Mouse (Mus musculus) liver, embryonic 16.5 days (tissue): ENCODE measurements around the gene Rnf135. TPM values are rescaled to one million over a fixed set of nuclear protein-coding genes. Genes with fewer than 3 reads are reported as not detected.
"Not testable (repeated sequence)": the region's sequence is repeated elsewhere in the genome, so short reads cannot be mapped to it uniquely, and the experiment has no call there.

Experiments used
- ATAC-seq: fragments of 200-750 bp; cut with Nextera tagmentation; 2 replicates; pipeline ENCODE4 v1.8.0; 2017; ENCODE audit warnings: low read depth, mild to moderate bottlenecking, moderate number of reproducible peaks, moderate library complexity
- H3K27ac ChIP-seq: fragments of 300-500 bp; sonication (generic); 2 replicates; pipeline ENCODE4 v1.5.1; 2014; ENCODE audit warnings: mild to moderate bottlenecking, low read length
- H3K27me3 ChIP-seq: fragments of 300-500 bp; sonication (generic); 2 replicates; pipeline ENCODE4 v1.6.1; 2014; ENCODE audit warnings: low read depth, low read length, mixed read lengths; ENCODE audit not compliant: control insufficient read depth, insufficient read depth
- H3K36me3 ChIP-seq: fragments of 300-500 bp; sonication (generic); 2 replicates; pipeline ENCODE4 v1.6.1; 2014; ENCODE audit warnings: mild to moderate bottlenecking; ENCODE audit not compliant: control insufficient read depth, insufficient read depth
- H3K4me1 ChIP-seq: fragments of 300-500 bp; sonication (generic); 2 replicates; pipeline ENCODE4 v1.6.1; 2014; ENCODE audit warnings: low read depth, low read length, mixed read lengths; ENCODE audit not compliant: control insufficient read depth
- H3K4me2 ChIP-seq: fragments of 300-500 bp; sonication (generic); 2 replicates; pipeline ENCODE4 v1.6.1; 2014; ENCODE audit warnings: low read depth, low read length, mixed read lengths
- H3K4me3 ChIP-seq: fragments of 300-500 bp; sonication (generic); 2 replicates; pipeline ENCODE4 v1.5.1; 2014; ENCODE audit warnings: low read depth, mild to moderate bottlenecking, low read length
- H3K9ac ChIP-seq: fragments of 300-500 bp; sonication (generic); 2 replicates; pipeline ENCODE4 v1.6.1; 2014; ENCODE audit warnings: low read depth, low read length
- H3K9me3 ChIP-seq: fragments of 300-500 bp; sonication (generic); replicated peaks from 2 replicates; pipeline ENCODE4 v1.6.1; 2016; ENCODE audit warnings: low read length; ENCODE audit not compliant: control insufficient read depth
- WGBS: fragments of 180-500 bp; shearing (Covaris S2); extraction: QIAGEN DNeasy Blood & Tissue Kit; methylation state at CpG from one replicate; pipeline ENCODE4 v1.1.7; 2014; ENCODE audit not compliant: insufficient replicate concordance; 5-methylcytosine and 5-hydroxymethylcytosine counted together
- polyA plus RNA-seq: library from polyadenylated mRNA; unstranded; fragments of >200 nt; fragmentation: Nextera tagmentation; extraction: Ambion mirVana; gene quantifications from 2 replicates; pipeline ENCODE4 v1.2.1, GENCODE M21; 2015

Gene Rnf135
- polyA plus RNA-seq, 1 experiment from 2014 or later = 5.4 TPM

DNA sequence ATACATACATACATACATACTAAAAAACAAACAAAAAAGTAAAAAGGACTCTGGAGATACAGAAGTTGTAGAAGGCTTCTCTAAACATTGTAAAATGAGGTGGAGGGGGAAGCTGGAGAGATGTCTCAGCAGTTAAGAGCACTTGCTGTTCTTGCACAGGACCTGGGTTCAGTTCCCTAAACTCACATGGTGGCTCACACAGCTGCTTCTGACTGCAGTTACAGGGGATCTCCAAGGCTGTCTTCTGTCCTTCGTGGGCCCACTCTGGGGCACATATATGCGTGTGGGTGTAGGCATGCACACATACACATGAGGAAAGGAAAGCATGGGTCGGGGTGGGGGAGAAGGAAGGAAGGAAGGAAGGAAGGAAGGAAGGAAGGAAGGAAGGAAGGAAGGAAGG, 14.0 kb upstream of the Rnf135 start:
- Histone ChIP-seq H3K27me3 (no peaks in the 10 kb centered on the region), H3K4me1 (peaks cover 4% of the 10 kb centered on the region; the same call in 1 of the 2 replicates), H3K9me3 (no peaks in the 10 kb centered on the region), H3K4me3 (no peak overlapping the region), H3K27ac (no peak overlapping the region), H3K4me2 (no peak overlapping the region), H3K9ac (no peak overlapping the region), H3K36me3 (no peaks in the 10 kb centered on the region; the same call in 1 of the 2 replicates)
- ATAC-seq = no peak
- WGBS = 56% methylated on average over 3 of the region's 3 CpGs

GRCm38 (mm10) chr11:80170351-80170750, 13.3 kb upstream of the Rnf135 start:
- no peaks in the 10 kb centered on the region for H3K9me3 ChIP-seq
- H3K4me1 ChIP-seq = peaks cover 4% of the 10 kb centered on the region; the same call in 1 of the 2 replicates
- no peak overlapping the region for H3K27ac ChIP-seq
- no peak overlapping the region for H3K9ac ChIP-seq
- H3K4me3 ChIP-seq = no peak overlapping the region
- no peak overlapping the region for H3K4me2 ChIP-seq
- ATAC-seq = no peak
- H3K27me3 ChIP-seq = no peaks in the 10 kb centered on the region
- WGBS = 43% methylated on average over 5 of the region's 5 CpGs
- H3K36me3 ChIP-seq = no peaks in the 10 kb centered on the region; the same call in 1 of the 2 replicates

GRCm38 (mm10) chr11:80171884-80172283, 11.8 kb upstream of the Rnf135 start:
- Histone ChIP-seq H3K9ac (no peak overlapping the region), H3K4me1 (peaks cover 4% of the 10 kb centered on the region; the same call in 1 of the 2 replicates), H3K4me2 (no peak overlapping the region), H3K27me3 (no peaks in the 10 kb centered on the region), H3K36me3 (no peaks in the 10 kb centered on the region), H3K4me3 (no peak overlapping the region), H3K9me3 (no peaks in the 10 kb centered on the region), H3K27ac (peak overlapping the region; percentile 46; the same call in 1 of the 2 replicates)
- ATAC-seq = peak; percentile 75
- WGBS = 56% methylated on average over 4 of the region's 4 CpGs

DNA sequence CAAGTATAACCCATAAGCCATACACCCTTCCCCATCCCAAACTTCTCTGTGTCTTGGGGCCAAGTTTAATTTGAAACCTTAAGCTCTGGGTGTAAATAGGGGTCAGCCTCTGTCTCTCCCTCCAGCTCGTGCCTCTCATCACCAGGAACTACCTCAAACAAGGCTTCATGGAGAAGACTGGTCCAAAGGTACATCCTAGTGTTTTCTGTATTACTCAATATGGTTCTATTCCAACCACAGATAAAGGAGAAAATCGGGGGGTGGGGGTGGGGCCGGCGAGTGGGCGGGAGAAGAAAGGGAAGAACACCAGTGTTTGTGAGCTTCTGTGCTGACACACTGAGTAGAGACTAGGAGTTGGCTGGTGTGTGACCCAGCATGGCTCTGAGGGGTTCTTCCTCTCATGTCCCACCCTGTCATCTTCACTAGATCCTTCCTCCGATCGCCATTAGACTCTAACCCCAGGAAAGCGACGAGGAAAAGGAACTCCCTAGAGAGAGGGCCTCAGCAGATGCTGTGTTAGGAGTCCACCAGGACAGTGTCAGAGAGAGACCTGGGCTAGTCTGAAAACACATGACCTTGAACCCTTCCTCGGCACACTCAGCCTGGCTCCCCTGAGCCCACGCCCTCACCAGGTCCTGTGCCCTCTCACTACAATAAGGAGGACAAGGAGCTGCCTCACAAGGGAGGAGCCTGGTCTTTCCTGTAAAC, 9.5 kb upstream of the Rnf135 start:
- H3K36me3 ChIP-seq = no peaks in the 10 kb centered on the region
- H3K27ac ChIP-seq = peak overlapping the region; percentile 45; the same call in 1 of the 2 replicates
- 49% methylated on average over 11 of the region's 11 CpGs for whole genome bisulfite sequencing
- H3K9ac ChIP-seq = no peak overlapping the region
- H3K27me3 ChIP-seq = no peaks in the 10 kb centered on the region
- no peaks in the 10 kb centered on the region; the same call in 1 of the 2 replicates for H3K4me1 ChIP-seq
- no peaks in the 10 kb centered on the region for H3K9me3 ChIP-seq
- ATAC-seq = no peak; the same call in 1 of the 2 replicates
- H3K4me2 ChIP-seq = no peak overlapping the region
- no peak overlapping the region for H3K4me3 ChIP-seq

- ATAC-seq = no peak
- Histone ChIP-seq H3K27ac (no peak overlapping the region), H3K27me3 (no peaks in the 10 kb centered on the region), H3K4me2 (no peak overlapping the region), H3K9ac (no peak overlapping the region), H3K36me3 (no peaks in the 10 kb centered on the region), H3K9me3 (no peaks in the 10 kb centered on the region), H3K4me3 (no peak overlapping the region), H3K4me1 (no peaks in the 10 kb centered on the region; the same call in 1 of the 2 replicates)
- WGBS = 55% methylated on average over 11 of the region's 11 CpGs
Observed at GRCm38 (mm10) chr11:80176911-80177895, 6.4 kb upstream of the Rnf135 start.

DNA sequence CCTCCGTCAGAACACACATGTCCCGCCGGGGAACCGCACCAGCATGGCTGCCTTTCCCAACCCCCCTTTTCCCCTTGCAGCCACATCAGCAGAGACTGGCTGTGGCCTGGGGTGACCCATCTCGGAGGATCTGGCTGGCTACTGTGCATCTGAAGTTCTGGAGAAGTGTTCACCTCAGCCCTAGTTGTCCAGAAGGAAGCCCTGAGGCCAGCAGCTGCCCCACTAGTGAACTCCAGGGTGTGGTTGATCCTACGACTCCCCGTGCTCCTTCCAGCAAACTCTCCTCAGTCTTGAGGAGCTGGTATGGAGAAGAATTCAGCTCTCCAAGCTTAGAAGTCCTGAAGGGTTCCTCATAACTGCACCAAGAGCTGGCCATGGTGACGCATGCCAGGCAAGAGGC, 5.3 kb upstream of the Rnf135 start:
- no peak for ATAC-seq
- Histone ChIP-seq H3K4me3 (no peak overlapping the region), H3K36me3 (no peaks in the 10 kb centered on the region), H3K9me3 (no peaks in the 10 kb centered on the region), H3K4me2 (no peak overlapping the region), H3K27ac (no peak overlapping the region), H3K4me1 (no peaks in the 10 kb centered on the region; the same call in 1 of the 2 replicates), H3K9ac (no peak overlapping the region), H3K27me3 (no peaks in the 10 kb centered on the region)
- 69% methylated on average over 8 of the region's 8 CpGs for WGBS

DNA sequence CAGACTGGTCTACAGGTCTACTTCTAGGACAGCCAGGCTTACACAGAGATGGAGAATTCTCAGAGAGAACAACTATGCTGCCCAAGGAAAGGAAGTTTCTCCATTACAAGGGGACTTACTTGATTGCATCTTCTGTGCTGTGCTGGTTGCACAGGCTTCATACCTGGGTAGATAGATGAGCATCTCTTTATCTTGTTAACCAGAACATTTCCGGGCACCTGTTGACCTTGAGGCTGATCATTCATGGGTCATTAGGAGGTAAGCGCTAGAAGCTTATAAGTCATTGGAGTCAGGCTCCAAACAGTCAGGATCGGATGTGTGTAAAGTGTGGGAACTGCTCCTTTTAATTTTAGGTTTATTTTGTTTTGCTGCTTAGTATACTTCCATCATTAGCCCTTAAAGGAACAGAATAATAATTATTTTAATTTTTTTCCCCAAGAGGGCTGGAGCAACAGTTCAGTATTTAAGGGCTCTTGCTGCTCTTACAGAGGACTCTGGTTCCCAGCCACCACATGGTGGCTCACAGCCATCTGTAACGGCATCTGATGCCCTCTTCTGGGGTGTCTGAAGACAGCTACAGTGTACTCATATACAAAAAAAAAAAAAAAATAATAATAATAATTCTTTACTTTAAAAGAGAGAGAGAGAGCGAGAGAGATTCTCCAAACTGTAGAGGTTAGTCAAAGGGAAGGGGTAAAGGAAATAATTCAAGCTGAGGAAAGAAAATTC, 2.5 kb upstream of the Rnf135 start:
- no peaks in the 10 kb centered on the region for H3K27me3 ChIP-seq
- no peaks in the 10 kb centered on the region for H3K9me3 ChIP-seq
- no peak overlapping the region for H3K9ac ChIP-seq
- H3K36me3 ChIP-seq = no peaks in the 10 kb centered on the region
- WGBS = 58% methylated on average over 5 of the region's 5 CpGs
- no peak overlapping the region for H3K4me3 ChIP-seq
- H3K4me1 ChIP-seq = no peaks in the 10 kb centered on the region; the same call in 1 of the 2 replicates
- no peak overlapping the region for H3K4me2 ChIP-seq
- H3K27ac ChIP-seq = no peak overlapping the region
- ATAC-seq = no peak

DNA sequence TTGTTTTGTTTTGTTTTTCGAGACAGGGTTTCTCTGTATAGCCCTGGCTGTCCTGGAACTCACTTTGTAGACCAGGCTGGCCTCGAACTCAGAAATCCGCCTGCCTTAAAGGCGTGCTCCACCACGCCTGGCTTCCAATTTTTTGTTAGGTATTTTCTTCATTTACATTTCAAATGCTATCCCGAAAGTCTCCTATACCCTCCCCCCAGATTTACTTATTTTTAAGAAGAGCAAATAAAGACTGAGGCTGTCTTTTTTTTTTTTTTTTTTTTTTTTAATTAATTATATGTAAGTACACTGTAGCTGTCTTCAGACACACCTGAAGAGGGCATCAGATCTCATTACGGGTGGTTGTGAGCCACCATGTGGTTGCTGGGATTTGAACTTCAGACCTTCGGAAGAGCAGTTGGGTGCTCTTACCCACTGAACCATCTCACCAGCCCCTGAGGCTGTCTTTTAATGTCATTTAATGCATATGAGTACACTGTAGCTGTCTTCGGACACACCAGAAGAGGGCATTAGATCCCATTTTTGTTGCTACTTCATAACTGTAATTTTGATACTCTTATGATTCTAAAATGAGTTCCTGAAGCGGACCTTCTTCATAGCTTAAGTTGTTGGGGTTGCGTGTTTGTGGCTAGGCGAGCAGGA, 472 bp upstream of the Rnf135 start:
- peak overlapping the region; percentile 41; the same call in 1 of the 2 replicates for H3K27ac ChIP-seq

More for the DNA sequence above, 472 bp upstream of the Rnf135 start:
- ATAC-seq = peak; percentile 67
- H3K9me3 ChIP-seq, H3K27me3 ChIP-seq, H3K4me1 ChIP-seq, H3K36me3 ChIP-seq: not testable (repeated sequence)
- Histone ChIP-seq H3K9ac (peak overlapping the region; percentile 76), H3K4me2 (peak overlapping the region; percentile 66), H3K4me3 (peak overlapping the region; percentile 76)
- WGBS = 34% methylated on average over 12 of the region's 12 CpGs
